Mouse (Mus musculus): ENCODE data around the gene Tcf3. TPM values are rescaled to one million over a fixed set of nuclear protein-coding genes. Genes with fewer than 3 reads are reported as not detected.

The Tcf3 gene
- total and polyA plus RNA-seq, 2 experiments from 2014 or later, result 24.8 to 91.1 TPM

DNA sequence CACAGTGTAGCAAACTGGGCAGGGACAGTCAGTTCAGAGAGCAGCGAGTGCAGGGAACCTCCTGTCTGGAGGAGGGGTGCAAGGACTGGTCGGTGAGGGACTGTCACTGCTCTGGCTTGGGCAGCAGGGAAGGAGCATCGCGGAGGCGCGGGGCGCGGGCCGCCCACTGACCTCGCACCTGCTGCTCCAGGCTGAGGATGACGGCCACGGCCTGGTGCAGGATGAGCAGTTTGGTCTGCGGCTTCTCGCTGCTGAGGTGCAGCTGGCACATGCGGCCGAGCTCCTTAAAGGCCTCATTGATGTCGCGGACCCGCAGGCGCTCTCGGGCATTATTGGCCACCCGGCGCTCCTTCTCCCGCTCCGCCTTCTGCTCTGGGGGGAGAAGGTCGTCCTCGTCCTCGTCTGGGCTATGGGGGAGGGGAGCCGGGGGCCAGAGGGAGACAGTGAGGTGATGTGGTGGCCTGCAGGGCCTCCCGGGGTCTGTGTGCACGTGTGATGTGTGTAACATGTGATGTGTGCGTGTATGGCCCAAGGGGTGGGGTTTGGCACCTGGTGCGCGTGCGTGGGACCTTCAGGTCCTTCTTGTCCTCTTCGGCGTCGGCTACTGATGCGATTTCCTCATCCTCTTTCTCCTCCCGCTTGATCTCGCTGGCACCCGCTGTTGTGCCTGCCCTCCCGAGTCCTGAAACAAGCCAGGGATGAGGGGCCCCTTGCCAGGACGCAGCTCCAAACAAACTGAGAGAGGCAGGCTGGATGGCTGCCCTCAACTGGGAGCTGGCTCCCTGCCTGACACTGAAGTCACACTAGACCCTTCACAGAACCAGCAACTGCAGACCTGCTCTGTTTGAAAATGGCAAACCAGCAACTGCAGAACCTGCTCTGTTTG is 20.5 kb downstream of the Tcf3 start:
- no peak for TF ChIP-seq CTCF (IDR thresholded peaks at IDR 0.05)
- H3K4me1 ChIP-seq (ENCODE audit: insufficient read depth, low read length), result no peaks in the 10 kb centered on the region
- 75% methylated on average over 43 of the region's 44 CpGs for WGBS
- no peak overlapping the region for H3K4me2 ChIP-seq (ENCODE audit: low read depth, low read length, poor library complexity, severe bottlenecking)
- H3K4me3 ChIP-seq (ENCODE audit: low read depth, low read length), result no peak overlapping the region
- 0 out of 2 replicates have a peak overlapping the region, but pooled peaks have one; percentile 43 for H3K27ac ChIP-seq (ENCODE audit: low read depth, low read length)
- H3K9ac ChIP-seq (replicated peaks; ENCODE audit: low read length, poor library complexity, severe bottlenecking), result no peak overlapping the region
- ATAC-seq (ENCODE audit: low FRiP score), result peak; percentile 44
- peaks cover 72% of the 10 kb centered on the region for H3K36me3 ChIP-seq (ENCODE audit: insufficient read depth, low read length)
- H3K27me3 ChIP-seq (ENCODE audit: insufficient read depth, low read length), result no peaks in the 10 kb centered on the region
- DNase-seq (ENCODE audit: low spot score), result peak; percentile 88
- H3K9me3 ChIP-seq (ENCODE audit: low read length), result no peaks in the 10 kb centered on the region

DNA sequence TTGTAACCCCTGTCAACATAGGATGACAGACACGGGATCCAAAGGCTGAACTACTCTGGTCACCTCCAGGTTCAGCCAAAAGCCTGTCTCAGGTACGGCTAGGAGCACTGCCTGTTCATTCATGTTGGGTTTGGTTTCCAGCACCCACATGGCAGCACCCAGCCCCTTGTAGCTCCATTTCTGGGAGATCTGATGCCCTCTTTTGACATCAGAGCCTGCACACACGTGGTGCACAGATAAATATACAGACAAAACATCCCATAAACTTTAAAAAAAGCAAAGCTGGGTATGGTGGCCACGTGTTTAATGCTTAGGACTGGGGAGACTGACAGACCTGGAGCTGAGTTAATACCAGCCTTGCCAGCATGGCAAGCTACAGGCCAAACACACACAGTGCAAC is 25.5 kb downstream of the Tcf3 start:
- H3K4me2 ChIP-seq (ENCODE audit: low read depth, low read length, poor library complexity, severe bottlenecking), result no peak overlapping the region
- ATAC-seq (ENCODE audit: low FRiP score) (no peak), DNase-seq (ENCODE audit: low spot score) (no peak)
- H3K4me3 ChIP-seq (ENCODE audit: low read depth, low read length), result no peak overlapping the region
- H3K36me3 ChIP-seq (ENCODE audit: insufficient read depth, low read length), result peaks cover 44% of the 10 kb centered on the region
- no peak overlapping the region; the same call in 1 of the 2 replicates for H3K27ac ChIP-seq (ENCODE audit: low read depth, low read length)
- H3K4me1 ChIP-seq (ENCODE audit: insufficient read depth, low read length), result peaks cover 11% of the 10 kb centered on the region
- no peak for TF ChIP-seq CTCF (IDR thresholded peaks at IDR 0.05)
- H3K27me3 ChIP-seq (ENCODE audit: insufficient read depth, low read length), result no peaks in the 10 kb centered on the region
- no peak overlapping the region for H3K9ac ChIP-seq (replicated peaks; ENCODE audit: low read length, poor library complexity, severe bottlenecking)
- no peaks in the 10 kb centered on the region for H3K9me3 ChIP-seq (ENCODE audit: low read length)
- 51% methylated on average over 4 of the region's 4 CpGs for WGBS

DNA sequence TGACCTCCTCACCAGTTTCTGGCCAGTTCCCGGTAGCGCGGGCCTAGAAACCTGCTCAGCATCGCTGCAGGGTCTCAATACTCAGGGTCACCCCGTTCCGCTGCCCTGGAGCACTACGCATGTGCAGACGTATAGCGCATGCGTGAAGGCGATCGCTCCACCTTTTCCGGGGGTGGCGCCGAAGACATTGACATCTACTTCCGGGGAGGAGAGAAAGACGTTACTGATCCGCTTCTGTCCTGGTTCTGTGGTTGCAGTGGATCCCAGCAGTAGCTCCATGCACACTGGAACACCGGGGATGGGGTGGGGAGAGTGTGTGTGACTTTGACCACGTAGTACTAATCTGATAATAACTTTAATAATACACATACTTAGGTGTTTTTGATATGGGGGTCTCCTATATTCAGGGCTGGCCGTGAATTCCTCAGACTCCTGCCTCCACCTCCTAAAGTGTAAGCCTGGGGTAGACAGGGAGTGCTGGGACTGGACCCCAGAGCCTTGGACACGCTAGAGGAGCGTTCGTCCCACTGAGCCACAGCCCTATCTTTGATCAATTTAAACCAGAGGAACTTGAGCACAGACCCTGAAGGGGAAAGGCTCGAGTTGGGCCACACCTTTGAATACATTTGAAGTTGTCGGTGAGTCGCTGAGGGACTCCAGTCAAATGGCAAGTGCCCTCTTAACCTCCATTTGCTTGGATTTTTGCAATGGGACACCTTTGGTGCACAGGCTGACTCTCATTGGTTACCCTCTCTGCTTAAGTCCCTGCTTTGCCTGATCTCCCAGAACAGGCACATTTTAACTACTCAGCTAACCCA is 26.6 kb downstream of the Tcf3 start, which contains the start of gene Uqcr11:
Uqcr11 (minus strand) TSS at position 147 of the 818 bp plus-strand sequence.
- Histone ChIP-seq H3K9ac (replicated peaks; ENCODE audit: low read length, poor library complexity, severe bottlenecking) (peak within 1 kb of the TSS; percentile 90), H3K4me3 (ENCODE audit: low read depth, low read length) (peak within 1 kb of the TSS; percentile 84), H3K9me3 (ENCODE audit: low read length) (no peaks in the 10 kb centered on the region), H3K4me2 (ENCODE audit: low read depth, low read length, poor library complexity, severe bottlenecking) (peak within 1 kb of the TSS; percentile 94), H3K36me3 (ENCODE audit: insufficient read depth, low read length) (peaks cover 39% of the 10 kb centered on the region), H3K4me1 (ENCODE audit: insufficient read depth, low read length) (peaks cover 11% of the 10 kb centered on the region), H3K27ac (ENCODE audit: low read depth, low read length) (peak within 1 kb of the TSS; percentile 81), H3K27me3 (ENCODE audit: insufficient read depth, low read length) (no peaks in the 10 kb centered on the region)
- ATAC-seq (ENCODE audit: low FRiP score) (peak; percentile 83), DNase-seq (ENCODE audit: low spot score) (peak; percentile 97)
- TF ChIP-seq CTCF (IDR thresholded peaks at IDR 0.05), result no peak
- WGBS, result 2% methylated on average over 27 of the region's 27 CpGs

DNA sequence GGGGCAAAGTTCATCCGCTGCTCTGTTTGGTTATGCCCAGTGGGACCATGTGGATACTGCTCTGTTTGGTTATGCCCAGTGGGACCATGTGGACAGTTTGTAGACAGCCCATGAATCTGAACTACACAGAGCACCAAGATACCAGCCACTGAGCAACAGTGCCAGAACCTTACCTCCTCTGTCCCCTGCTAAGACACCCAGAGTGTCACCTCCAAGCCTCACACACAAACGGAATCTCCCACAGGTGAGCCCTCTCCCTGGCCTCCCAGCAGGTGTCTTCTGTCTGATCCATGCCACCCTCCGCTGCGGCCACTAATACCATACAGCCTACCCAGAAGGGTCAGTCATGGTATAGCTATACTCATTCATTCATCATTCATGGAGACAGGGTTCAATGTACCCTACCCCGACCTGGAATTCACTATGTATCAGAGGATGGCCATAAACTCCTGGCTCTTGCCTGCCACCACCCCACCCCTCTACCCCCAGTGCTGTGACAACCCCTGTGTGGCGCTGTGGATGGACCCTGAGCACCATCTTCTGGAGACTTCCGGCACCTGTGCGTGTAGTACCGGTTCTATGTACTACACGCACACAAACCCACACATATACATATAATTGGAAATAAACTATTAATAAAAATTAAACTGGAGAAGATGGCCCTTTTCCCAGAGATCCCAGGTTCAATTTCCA is 27.8 kb downstream of the Tcf3 start:
- DNase-seq (ENCODE audit: low spot score) (no peak), ATAC-seq (ENCODE audit: low FRiP score) (no peak)
- Histone ChIP-seq H3K27me3 (ENCODE audit: insufficient read depth, low read length) (no peaks in the 10 kb centered on the region), H3K4me3 (ENCODE audit: low read depth, low read length) (peak overlapping the region; percentile 84), H3K4me2 (ENCODE audit: low read depth, low read length, poor library complexity, severe bottlenecking) (peak overlapping the region; percentile 94), H3K9ac (replicated peaks; ENCODE audit: low read length, poor library complexity, severe bottlenecking) (peak overlapping the region; percentile 90), H3K9me3 (ENCODE audit: low read length) (no peaks in the 10 kb centered on the region), H3K36me3 (ENCODE audit: insufficient read depth, low read length) (peaks cover 33% of the 10 kb centered on the region), H3K27ac (ENCODE audit: low read depth, low read length) (peak overlapping the region; percentile 81), H3K4me1 (ENCODE audit: insufficient read depth, low read length) (peaks cover 12% of the 10 kb centered on the region)
- WGBS, result 56% methylated on average over 10 of the region's 10 CpGs
- TF ChIP-seq CTCF (IDR thresholded peaks at IDR 0.05), result peak; percentile 47

DNA sequence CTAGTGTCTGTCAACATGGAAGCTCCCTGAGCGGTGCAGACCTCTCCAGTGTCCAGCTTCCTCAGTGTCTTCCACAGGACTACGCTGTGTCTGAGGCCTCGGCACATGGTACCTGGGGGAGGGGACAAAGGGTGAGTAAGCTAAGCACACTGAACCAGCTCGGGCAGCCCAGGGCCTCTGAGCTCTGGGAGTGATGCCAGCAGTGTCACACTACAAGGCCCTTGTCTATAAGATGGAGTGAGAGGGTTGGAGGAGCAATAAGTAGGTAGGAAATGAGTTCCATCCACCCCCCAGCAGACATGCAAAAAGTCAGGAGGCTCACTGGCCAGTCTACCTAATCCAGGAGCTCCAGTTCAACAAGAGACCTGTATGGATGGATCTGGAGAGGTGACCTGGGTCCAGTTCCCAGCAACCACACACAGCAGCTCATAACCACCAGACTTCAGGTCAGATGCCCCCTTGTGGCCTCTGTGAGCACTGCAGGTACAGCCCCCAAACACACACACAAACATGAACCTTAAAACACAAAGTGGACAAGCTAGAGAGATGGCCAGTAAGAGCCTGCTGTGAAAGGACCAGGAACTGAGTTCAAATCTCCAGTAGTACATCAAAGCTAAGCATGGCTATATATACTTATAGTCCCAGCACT is 30.3 kb downstream of the Tcf3 start:
- H3K4me1 ChIP-seq (ENCODE audit: insufficient read depth, low read length), result peaks cover 18% of the 10 kb centered on the region
- DNase-seq (ENCODE audit: low spot score) (no peak), ATAC-seq (ENCODE audit: low FRiP score) (no peak)
- H3K4me2 ChIP-seq (ENCODE audit: low read depth, low read length, poor library complexity, severe bottlenecking), result no peak overlapping the region
- no peaks in the 10 kb centered on the region for H3K27me3 ChIP-seq (ENCODE audit: insufficient read depth, low read length)
- WGBS, result 96% methylated on average over 4 of the region's 4 CpGs
- H3K36me3 ChIP-seq (ENCODE audit: insufficient read depth, low read length), result peaks cover 25% of the 10 kb centered on the region
- peak; percentile 67 for TF ChIP-seq CTCF (IDR thresholded peaks at IDR 0.05)
- no peak overlapping the region for H3K9ac ChIP-seq (replicated peaks; ENCODE audit: low read length, poor library complexity, severe bottlenecking)
- H3K27ac ChIP-seq (ENCODE audit: low read depth, low read length), result no peak overlapping the region
- H3K4me3 ChIP-seq (ENCODE audit: low read depth, low read length), result no peak overlapping the region
- H3K9me3 ChIP-seq (ENCODE audit: low read length), result no peaks in the 10 kb centered on the region

Measured in midbrain, postnatal 0 days (tissue).